Mouse (Mus musculus): ENCODE data around the gene Zfp282. TPM values are rescaled to one million over a fixed set of nuclear protein-coding genes. Genes with fewer than 3 reads are reported as not detected.

Zfp282 gene
- polyA plus RNA-seq, 1 experiment from 2014 or later: 17.9 TPM

DNA sequence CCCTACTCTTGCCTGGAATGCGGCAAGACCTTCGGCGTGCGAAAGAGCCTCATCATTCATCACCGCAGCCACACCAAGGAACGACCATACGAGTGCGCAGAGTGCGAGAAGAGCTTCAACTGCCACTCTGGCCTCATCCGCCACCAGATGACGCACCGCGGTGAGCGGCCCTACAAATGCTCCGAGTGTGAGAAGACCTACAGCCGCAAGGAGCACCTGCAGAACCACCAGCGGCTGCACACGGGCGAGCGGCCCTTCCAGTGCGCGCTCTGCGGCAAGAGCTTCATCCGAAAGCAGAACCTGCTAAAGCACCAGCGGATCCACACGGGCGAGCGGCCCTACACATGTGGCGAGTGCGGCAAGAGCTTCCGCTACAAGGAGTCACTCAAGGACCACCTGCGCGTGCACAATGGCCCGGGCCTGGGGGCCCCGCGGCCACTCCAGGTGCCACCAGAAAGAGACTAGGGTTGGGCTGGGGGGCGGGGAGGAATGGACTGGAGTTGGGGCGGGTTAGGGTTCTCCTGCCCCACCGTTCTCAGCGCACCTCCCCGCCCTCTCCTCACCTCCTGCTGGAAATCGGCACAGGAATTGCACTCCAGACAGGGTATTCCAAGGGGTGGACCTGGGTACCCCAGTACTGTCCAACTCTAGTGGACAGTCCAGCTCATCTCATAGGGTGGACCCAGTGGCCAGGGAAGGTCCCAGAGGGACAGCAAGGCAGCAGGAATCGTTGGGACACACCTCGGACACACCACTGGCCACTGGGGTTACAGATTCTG is 28.1 kb downstream of the Zfp282 start:
- DNase-seq (ENCODE audit: low spot score): peak; percentile 35
- H3K36me3 ChIP-seq (replicated peaks): peaks cover 80% of the 10 kb centered on the region
- H3K9me3 ChIP-seq: peaks cover 7% of the 10 kb centered on the region; the same call in 1 of the 2 replicates
- no peak overlapping the region for H3K27ac ChIP-seq (replicated peaks)
- H3K4me3 ChIP-seq: peak overlapping the region; percentile 31; the same call in 1 of the 2 replicates
- 50% methylated on average over 44 of the region's 44 CpGs for WGBS
- peaks cover 36% of the 10 kb centered on the region for H3K27me3 ChIP-seq (replicated peaks; ENCODE audit: low read depth, poor library complexity, severe bottlenecking)
- H3K4me1 ChIP-seq: peaks cover 8% of the 10 kb centered on the region; the same call in 1 of the 2 replicates

DNA sequence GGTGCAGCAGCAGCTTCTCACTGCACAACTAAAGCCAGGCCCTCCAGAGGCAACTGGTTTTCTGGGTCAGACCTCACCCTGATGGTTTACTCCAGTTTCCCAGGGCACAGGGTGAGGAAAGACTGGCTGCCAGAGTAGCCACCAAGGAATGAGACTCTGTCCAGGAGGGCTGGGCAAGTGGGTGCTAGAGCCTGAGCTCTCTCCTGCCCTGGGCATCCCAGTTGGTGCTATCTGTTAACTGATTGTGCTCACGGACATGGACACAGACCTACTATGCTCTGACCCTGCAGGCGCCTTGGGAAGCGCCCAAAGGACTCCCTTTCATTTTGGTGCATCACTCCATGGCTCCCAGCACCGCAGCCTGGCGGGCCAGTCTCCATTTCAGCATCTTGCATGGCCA is 29.3 kb downstream of the Zfp282 start:
- peaks cover 8% of the 10 kb centered on the region; the same call in 1 of the 2 replicates for H3K4me1 ChIP-seq
- no peak for DNase-seq (ENCODE audit: low spot score)
- H3K27ac ChIP-seq (replicated peaks): no peak overlapping the region
- H3K36me3 ChIP-seq (replicated peaks): peaks cover 68% of the 10 kb centered on the region
- peaks cover 36% of the 10 kb centered on the region for H3K27me3 ChIP-seq (replicated peaks; ENCODE audit: low read depth, poor library complexity, severe bottlenecking)
- H3K4me3 ChIP-seq: no peak overlapping the region
- 93% methylated on average over 5 of the region's 5 CpGs for WGBS
- H3K9me3 ChIP-seq: peaks cover 7% of the 10 kb centered on the region; the same call in 1 of the 2 replicates

DNA sequence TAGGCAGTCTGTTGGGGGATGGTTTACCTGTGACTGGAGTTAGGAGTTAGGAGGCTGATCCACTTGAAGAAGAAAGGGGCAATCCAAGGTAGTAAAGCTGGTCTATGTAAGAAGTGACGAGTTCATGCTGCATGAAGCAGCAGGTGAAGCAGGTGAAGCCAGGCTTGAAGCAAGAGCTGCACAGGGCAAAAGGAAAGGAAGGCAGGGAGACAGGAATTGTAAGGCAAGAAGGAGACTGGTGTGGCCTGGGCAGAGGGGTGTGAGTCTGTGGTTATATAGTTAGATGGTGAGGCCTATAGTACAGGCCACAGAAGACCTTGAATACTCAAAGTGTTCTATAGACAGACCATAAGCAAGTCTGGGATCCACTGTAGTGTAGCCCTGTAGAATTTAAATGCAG is 32.0 kb downstream of the Zfp282 start:
- Histone ChIP-seq H3K4me3 (no peak overlapping the region), H3K27ac (replicated peaks) (no peak overlapping the region), H3K9me3 (peaks cover 7% of the 10 kb centered on the region; the same call in 1 of the 2 replicates), H3K27me3 (replicated peaks; ENCODE audit: low read depth, poor library complexity, severe bottlenecking) (peaks cover 16% of the 10 kb centered on the region), H3K4me1 (peaks cover 8% of the 10 kb centered on the region; the same call in 1 of the 2 replicates), H3K36me3 (replicated peaks) (peaks cover 41% of the 10 kb centered on the region)
- 83% methylated on average over 1 of the region's 1 CpGs for WGBS
- no peak for DNase-seq (ENCODE audit: low spot score)

DNA sequence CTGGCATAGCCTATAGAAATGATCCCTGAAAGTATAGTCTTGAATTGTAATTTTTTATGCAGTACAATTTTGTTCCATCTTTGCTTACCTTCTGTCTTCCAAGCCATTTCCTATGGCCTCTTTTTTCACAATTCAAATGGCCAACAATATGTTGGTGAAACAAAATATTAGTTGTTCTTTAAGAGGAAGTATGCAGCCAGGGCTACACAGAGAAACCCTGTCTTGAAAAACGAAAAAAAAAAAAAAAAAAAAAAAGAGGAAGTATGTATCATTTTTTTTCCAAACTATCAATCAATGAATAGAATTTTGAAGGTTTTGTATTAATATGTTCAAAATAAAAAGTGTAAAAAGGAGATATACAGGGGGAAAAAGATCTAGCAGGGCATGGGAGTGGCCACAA is 34.6 kb downstream of the Zfp282 start:
- Histone ChIP-seq H3K36me3 (replicated peaks) (peaks cover 14% of the 10 kb centered on the region), H3K27ac (replicated peaks) (no peak overlapping the region), H3K4me3 (no peak overlapping the region), H3K27me3 (replicated peaks; ENCODE audit: low read depth, poor library complexity, severe bottlenecking) (no peaks in the 10 kb centered on the region), H3K4me1 (no peaks in the 10 kb centered on the region), H3K9me3 (no peaks in the 10 kb centered on the region)
- 56% methylated on average over 1 of the region's 1 CpGs for WGBS
- no peak for DNase-seq (ENCODE audit: low spot score)

DNA sequence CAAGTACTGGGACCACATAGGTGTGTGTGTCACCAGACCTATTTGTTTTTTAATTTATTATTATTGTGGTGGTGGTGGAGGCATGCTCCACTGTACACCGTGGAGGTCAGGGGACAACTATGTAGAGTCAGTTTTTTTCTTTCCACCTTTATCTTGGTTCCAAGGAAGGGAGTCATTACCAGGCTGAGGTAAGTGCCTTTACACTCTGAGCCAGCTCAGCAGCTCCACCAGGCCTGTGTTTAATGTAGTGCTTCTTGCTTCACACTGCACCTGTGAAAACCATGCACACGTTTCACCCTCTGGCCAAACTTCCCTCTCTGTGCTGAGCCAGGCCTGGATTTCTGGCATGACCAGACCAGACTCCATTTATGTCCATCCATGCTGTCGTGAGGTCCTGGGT is 36.0 kb downstream of the Zfp282 start:
- Histone ChIP-seq H3K36me3 (replicated peaks) (peaks cover 3% of the 10 kb centered on the region), H3K27me3 (replicated peaks; ENCODE audit: low read depth, poor library complexity, severe bottlenecking) (no peaks in the 10 kb centered on the region), H3K4me1 (no peaks in the 10 kb centered on the region), H3K9me3 (no peaks in the 10 kb centered on the region), H3K27ac (replicated peaks) (no peak overlapping the region), H3K4me3 (no peak overlapping the region)
- DNase-seq (ENCODE audit: low spot score): no peak
- WGBS: 62% methylated on average over 3 of the region's 3 CpGs

DNA sequence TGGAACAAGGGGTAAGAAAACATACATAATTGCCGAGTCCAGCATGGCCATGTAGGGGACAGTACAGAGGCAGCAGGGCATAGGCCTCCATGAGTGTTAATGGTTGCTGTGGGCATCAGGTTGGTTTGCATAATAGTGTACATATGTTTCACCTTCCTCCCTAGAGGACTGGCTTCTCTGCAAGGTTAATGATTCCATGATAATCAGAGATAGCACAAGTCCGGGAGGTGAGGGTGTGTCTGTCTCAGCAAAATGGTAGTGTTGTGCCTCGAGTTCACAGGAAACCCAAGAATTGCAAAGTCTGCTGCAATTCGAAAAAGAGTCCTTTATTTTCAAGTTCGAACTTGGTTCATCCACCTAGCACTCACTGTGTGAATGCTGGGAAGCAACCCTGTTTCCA is 40.0 kb downstream of the Zfp282 start:
- H3K4me3 ChIP-seq: no peak overlapping the region
- peaks cover 8% of the 10 kb centered on the region for H3K4me1 ChIP-seq
- no peaks in the 10 kb centered on the region for H3K36me3 ChIP-seq (replicated peaks)
- no peak for DNase-seq (ENCODE audit: low spot score)
- WGBS: 77% methylated on average over 5 of the region's 5 CpGs
- no peak overlapping the region for H3K27ac ChIP-seq (replicated peaks)
- no peaks in the 10 kb centered on the region for H3K9me3 ChIP-seq
- H3K27me3 ChIP-seq (replicated peaks; ENCODE audit: low read depth, poor library complexity, severe bottlenecking): no peaks in the 10 kb centered on the region

DNA sequence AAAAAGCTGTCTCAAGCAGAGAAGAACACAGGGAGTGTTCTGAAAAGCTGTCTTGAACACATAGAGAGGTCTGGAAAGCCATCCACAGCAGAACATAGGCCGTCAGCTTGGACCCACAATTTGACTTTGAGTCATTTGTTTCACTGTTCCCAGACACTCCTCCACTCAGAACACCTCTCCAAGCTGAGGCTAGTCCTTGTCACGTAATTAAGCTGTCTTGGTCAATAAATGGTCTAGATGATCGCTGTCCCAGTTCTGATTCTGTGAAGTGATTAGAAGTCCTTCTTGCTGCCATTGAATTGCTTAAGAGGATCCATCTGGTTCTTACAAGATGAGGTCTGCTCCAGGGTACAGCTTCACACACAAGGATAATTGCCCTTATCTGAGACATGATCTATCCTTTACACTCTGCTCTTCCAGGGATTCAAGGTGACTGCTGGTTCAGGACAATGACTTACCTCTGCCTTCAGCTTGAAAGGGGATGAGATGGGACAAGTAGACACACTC is 41.8 kb downstream of the Zfp282 start:
- no peaks in the 10 kb centered on the region for H3K9me3 ChIP-seq
- peaks cover 9% of the 10 kb centered on the region for H3K4me1 ChIP-seq
- H3K27me3 ChIP-seq (replicated peaks; ENCODE audit: low read depth, poor library complexity, severe bottlenecking): no peaks in the 10 kb centered on the region
- no peak overlapping the region for H3K27ac ChIP-seq (replicated peaks)
- H3K4me3 ChIP-seq: no peak overlapping the region
- no peak for DNase-seq (ENCODE audit: low spot score)
- no peaks in the 10 kb centered on the region; the same call in 1 of the 2 replicates for H3K36me3 ChIP-seq (replicated peaks)
- WGBS: 79% methylated on average over 3 of the region's 3 CpGs

DNA sequence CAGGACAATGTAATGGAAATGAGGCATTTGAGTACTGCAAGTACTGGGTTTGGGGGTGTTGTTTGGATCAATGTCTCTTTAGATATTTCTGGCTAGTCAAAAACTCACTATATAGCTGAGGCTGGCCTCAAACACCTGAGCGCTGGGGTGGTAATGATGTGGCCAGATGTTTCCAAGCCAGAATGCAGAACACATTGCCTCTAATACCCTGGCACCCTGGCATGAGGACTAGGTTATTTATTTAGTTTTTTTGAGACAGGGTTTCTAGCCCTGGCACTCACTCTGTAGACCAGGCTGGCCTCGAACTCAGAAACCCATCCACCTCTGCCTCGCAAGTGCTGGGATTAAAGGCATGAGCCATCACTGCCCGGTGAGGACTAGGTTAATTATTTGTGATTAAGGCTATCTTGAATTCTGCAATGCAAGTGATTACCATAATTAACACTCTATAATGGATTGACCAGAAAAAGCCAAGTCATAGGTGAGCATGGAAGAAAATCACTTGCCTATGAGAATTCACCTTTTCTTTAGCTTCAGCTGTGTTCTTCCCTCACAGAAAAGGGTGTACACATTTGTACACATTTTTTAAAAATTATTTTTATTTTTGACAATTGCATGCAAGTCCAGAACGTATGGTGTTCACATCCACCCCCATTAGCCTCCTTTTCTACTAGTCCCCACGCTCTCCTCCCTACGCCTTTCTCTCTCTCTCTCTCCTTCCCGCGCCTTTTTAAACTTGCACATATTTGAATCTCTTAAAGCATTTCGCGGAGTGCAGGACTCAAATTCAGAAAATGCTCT is 42.8 kb downstream of the Zfp282 start:
- WGBS: 29% methylated on average over 11 of the region's 11 CpGs
- peak overlapping the region; percentile 97 for H3K27ac ChIP-seq (replicated peaks)

DNA sequence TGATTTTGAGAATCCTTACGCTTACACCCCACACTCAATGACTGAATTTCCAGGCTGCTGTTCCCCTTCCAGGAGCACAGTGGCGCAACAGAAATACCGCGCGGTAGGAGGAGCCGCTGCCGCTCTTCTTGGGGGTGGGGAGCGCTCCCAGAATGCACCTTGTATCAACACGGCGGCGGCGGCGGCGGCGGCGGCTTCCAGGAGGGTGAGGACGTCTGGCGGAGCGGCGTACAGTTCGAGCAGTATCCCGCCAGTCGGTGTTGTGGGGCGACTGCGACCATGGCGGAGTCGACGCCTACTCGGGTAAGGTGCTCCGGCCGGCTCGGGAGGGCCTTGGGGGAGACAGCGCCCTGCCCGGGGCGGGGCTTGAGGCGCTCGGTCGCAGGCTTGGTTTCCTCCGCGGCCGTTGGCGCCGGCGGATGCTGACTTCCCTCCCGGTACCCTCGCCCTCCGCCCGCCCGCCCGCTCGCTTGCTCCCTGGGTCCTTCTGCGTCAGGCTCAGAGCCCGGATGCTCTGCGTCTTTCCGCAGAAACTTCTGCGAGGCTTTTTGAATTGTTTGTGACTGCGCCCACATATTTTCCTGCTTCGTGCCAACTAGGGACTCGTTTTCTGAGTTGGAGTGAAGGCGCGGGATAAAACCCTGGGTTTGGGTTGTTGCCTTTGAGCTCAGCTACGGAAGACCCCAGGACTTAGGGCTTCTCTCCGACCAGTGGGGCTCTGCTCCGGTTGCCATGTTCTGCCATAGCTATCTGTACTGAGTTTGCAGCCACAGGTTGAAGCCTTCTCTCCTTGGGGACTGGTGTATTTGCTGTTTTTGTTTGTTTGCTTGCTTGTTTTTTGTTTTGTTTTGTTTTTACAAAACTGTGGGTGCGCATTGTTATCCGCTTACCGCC is 43.7 kb downstream of the Zfp282 start, which contains the start of gene Zfp212:
Gene Zfp212, plus strand, starts transcription at position 30 of the 894 bp plus-strand sequence.
- under 1% methylated on average over 67 of the region's 67 CpGs for WGBS
- Histone ChIP-seq H3K27ac (replicated peaks) (peak within 1 kb of the TSS; percentile 97), H3K9me3 (no peaks in the 10 kb centered on the region), H3K4me1 (peaks cover 9% of the 10 kb centered on the region), H3K4me3 (peak within 1 kb of the TSS; percentile 88), H3K27me3 (replicated peaks; ENCODE audit: low read depth, poor library complexity, severe bottlenecking) (no peaks in the 10 kb centered on the region), H3K36me3 (replicated peaks) (no peaks in the 10 kb centered on the region; the same call in 1 of the 2 replicates)
- DNase-seq (ENCODE audit: low spot score): peak; percentile 94

More for the DNA sequence above, 42.8 kb downstream of the Zfp282 start:
- peak overlapping the region; percentile 88 for H3K4me3 ChIP-seq
- H3K36me3 ChIP-seq (replicated peaks): no peaks in the 10 kb centered on the region; the same call in 1 of the 2 replicates
- no peaks in the 10 kb centered on the region for H3K27me3 ChIP-seq (replicated peaks; ENCODE audit: low read depth, poor library complexity, severe bottlenecking)
- peaks cover 9% of the 10 kb centered on the region for H3K4me1 ChIP-seq
- no peak for DNase-seq (ENCODE audit: low spot score)
- no peaks in the 10 kb centered on the region for H3K9me3 ChIP-seq

DNA sequence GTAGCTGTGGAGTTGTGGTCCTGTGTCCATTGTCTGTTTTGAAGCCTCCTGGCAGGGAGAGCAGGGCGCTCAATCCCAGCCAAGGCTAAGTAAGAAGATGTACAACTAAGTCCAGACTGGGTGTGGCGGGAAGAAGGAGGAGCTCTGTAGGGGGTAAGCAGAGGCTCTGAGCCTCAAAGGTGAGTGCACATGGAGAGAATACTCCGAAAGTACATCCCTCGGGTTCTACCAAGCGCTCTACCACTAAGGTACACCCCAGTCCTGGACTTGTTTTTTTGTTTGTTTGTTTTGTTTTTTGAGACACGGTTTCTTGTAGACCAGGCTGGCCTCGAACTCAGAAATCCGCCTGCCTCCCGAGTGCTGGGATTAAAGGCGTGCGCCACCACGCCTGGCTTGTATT is 65.5 kb downstream of the Zfp282 start:
- peak overlapping the region; percentile 62 for H3K4me3 ChIP-seq
- WGBS: 49% methylated on average over 12 of the region's 12 CpGs
- peaks cover 14% of the 10 kb centered on the region for H3K4me1 ChIP-seq
- peaks cover 20% of the 10 kb centered on the region for H3K36me3 ChIP-seq (replicated peaks)
- H3K27ac ChIP-seq (replicated peaks): peak overlapping the region; percentile 90; the same call in 1 of the 2 replicates
- DNase-seq (ENCODE audit: low spot score): no peak
- no peaks in the 10 kb centered on the region for H3K27me3 ChIP-seq (replicated peaks; ENCODE audit: low read depth, poor library complexity, severe bottlenecking)
- 0 out of 2 replicates have a peak, but pooled peaks cover 3% of the 10 kb centered on the region for H3K9me3 ChIP-seq

DNA sequence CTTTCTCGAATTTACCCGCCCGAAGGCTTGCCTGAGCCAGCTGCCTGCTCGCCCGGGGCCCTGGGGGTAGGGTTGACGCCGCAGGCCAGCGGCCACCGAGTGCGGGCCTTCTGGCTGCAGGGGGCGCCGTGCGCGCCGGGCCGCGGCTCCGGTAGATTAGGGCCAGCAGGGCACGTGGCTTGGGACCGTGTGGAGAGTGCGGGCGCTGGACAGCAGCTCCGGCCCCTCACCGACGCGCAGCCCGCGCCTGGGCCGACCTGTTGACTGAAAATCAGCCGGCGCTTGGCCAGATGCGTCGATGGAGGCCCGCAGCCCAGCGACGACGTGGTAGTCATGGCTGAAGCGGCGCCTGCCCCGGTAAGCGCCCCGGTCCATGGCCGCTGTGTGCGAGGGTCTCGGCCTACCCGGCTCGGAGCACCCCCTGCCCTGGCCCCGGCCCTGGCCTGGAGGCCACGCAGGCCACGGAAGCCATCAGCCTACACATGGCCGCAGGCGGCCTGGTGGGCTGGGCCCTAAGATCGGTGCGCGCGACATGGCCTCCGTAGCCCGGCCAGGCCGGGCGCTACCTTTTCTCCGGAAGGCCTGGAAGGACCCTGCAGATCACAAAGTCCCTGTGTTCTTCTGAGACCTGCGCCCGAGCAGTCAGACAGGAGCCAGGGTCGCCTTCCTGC is 66.2 kb downstream of the Zfp282 start:
- peaks cover 20% of the 10 kb centered on the region for H3K36me3 ChIP-seq (replicated peaks)
- DNase-seq (ENCODE audit: low spot score): peak; percentile 87
- H3K27ac ChIP-seq (replicated peaks): peak overlapping the region; percentile 90
- WGBS: 8% methylated on average over 64 of the region's 64 CpGs
- H3K4me3 ChIP-seq: peak overlapping the region; percentile 62
- 0 out of 2 replicates have a peak, but pooled peaks cover 3% of the 10 kb centered on the region for H3K9me3 ChIP-seq
- no peaks in the 10 kb centered on the region for H3K27me3 ChIP-seq (replicated peaks; ENCODE audit: low read depth, poor library complexity, severe bottlenecking)
- peaks cover 14% of the 10 kb centered on the region for H3K4me1 ChIP-seq
